Mouse (Mus musculus) C2C12 (cell line): ENCODE results near the gene Banp.

Experiments
- CEBPB ChIP-seq: IDR thresholded peaks from one replicate; pipeline ENCODE4 v1.6.1; 2011; ENCODE audit warnings: low read depth, mild to moderate bottlenecking, control low read depth, moderate library complexity
- CTCF ChIP-seq: IDR thresholded peaks from one replicate; pipeline ENCODE4 v1.5.1; 2011; ENCODE audit not compliant: control insufficient read depth, insufficient read depth, insufficient read length

- TF ChIP-seq CEBPB (no peak), CTCF (no peak)
Observed at GRCm38 (mm10) chr8:121904999-121905398, 44.6 kb upstream of the Banp start.
